Mouse (Mus musculus) myocyte (in vitro differentiated cells): ENCODE data around the gene Prpf31. TPM values are rescaled to one million over a fixed set of nuclear protein-coding genes. Genes with fewer than 3 reads are reported as not detected.

Source experiments
- H3K27me3 ChIP-seq: one replicate; pipeline ENCODE4 v1.6.1; 2011; ENCODE audit not compliant: control insufficient read depth, insufficient read depth, insufficient read length
- H3K36me3 ChIP-seq: one replicate; pipeline ENCODE4 v1.6.1; 2011; ENCODE audit not compliant: control insufficient read depth, insufficient read depth
- H3K4me2 ChIP-seq: one replicate; pipeline ENCODE4 v1.6.1; 2011; ENCODE audit warnings: low read depth, control low read depth
- H3K4me3 ChIP-seq: one replicate; pipeline ENCODE4 v1.5.1; 2011; ENCODE audit warnings: mild to moderate bottlenecking, control low read depth, moderate library complexity
- H3K79me2 ChIP-seq: one replicate; pipeline ENCODE4 v1.6.1; 2011; ENCODE audit not compliant: control insufficient read depth, insufficient read depth
- H3ac ChIP-seq: one replicate; pipeline ENCODE4 v1.6.1; 2011; ENCODE audit not compliant: control insufficient read depth, insufficient read length
- CEBPB ChIP-seq: IDR thresholded peaks from 2 replicates; pipeline ENCODE4 v1.6.1; 2011; ENCODE audit warnings: mild to moderate bottlenecking, moderate library complexity; ENCODE audit not compliant: poor library complexity, insufficient read depth, severe bottlenecking
- E2F4 ChIP-seq: IDR thresholded peaks from one replicate; pipeline ENCODE4 v1.6.1; 2011; ENCODE audit warnings: mild to moderate bottlenecking, control low read depth, moderate library complexity; ENCODE audit not compliant: insufficient read depth
- MAX ChIP-seq: IDR thresholded peaks from one replicate; pipeline ENCODE4 v1.6.1; 2011; ENCODE audit warnings: low read depth, mild to moderate bottlenecking, control low read depth
- MYOD1 ChIP-seq, 3 experiments: IDR thresholded peaks; one replicate each; pipeline ENCODE4 v1.6.1; 2011; ENCODE audit warnings: control low read depth in 2 of 3, low read depth in 2 of 3, mild to moderate bottlenecking in 2 of 3, moderate library complexity in 1 of 3; ENCODE audit not compliant: insufficient read length in 2 of 3, control insufficient read depth in 1 of 3
- MYOG ChIP-seq, 3 experiments: IDR thresholded peaks; one replicate each; pipeline ENCODE4 v1.6.1; 2011; ENCODE audit warnings: control low read depth in 2 of 3, low read depth in 2 of 3, mild to moderate bottlenecking in 2 of 3; ENCODE audit not compliant: insufficient read length in 2 of 3, control insufficient read depth in 1 of 3, insufficient read depth in 1 of 3
- POLR2A ChIP-seq: IDR thresholded peaks from one replicate; pipeline ENCODE4 v1.6.1; 2011; ENCODE audit warnings: low read depth, mild to moderate bottlenecking, control low read depth, moderate library complexity; ENCODE audit not compliant: insufficient read length
- POLR2AphosphoS2 ChIP-seq: IDR thresholded peaks from one replicate; pipeline ENCODE4 v1.6.1; 2011; ENCODE audit warnings: low read depth, control low read depth; ENCODE audit not compliant: insufficient read length
- REST ChIP-seq: IDR thresholded peaks from one replicate; pipeline ENCODE4 v1.6.1; 2011; ENCODE audit warnings: mild to moderate bottlenecking, control low read depth, moderate library complexity; ENCODE audit not compliant: insufficient read depth, insufficient read length
- SRF ChIP-seq: IDR thresholded peaks from one replicate; pipeline ENCODE4 v1.6.1; 2011; ENCODE audit warnings: low read depth; ENCODE audit not compliant: control insufficient read depth, insufficient read length
- TCF12 ChIP-seq: IDR thresholded peaks from one replicate; pipeline ENCODE4 v1.6.1; 2011; ENCODE audit warnings: mild to moderate bottlenecking, control low read depth; ENCODE audit not compliant: poor library complexity, insufficient read depth, severe bottlenecking
- TCF3 ChIP-seq: IDR thresholded peaks from one replicate; pipeline ENCODE4 v1.6.1; 2011; ENCODE audit warnings: low read depth, control low read depth; ENCODE audit not compliant: insufficient read length
- USF1 ChIP-seq: IDR thresholded peaks from one replicate; pipeline ENCODE4 v1.6.1; 2011; ENCODE audit warnings: low read depth, mild to moderate bottlenecking, control low read depth, moderate library complexity
- polyA plus RNA-seq: library from polyadenylated mRNA; unstranded; fragments of >200 nt; fragmentation: generic; extraction: Trizol; gene quantifications from one replicate; pipeline ENCODE4 v1.2.1, GENCODE M21; 2012; ENCODE audit warnings: missing spikeins

The Prpf31 gene
- polyA plus RNA-seq = 54.8 TPM

- peaks cover 8% of the 10 kb centered on the region for H3K36me3 ChIP-seq
- H3K4me3 ChIP-seq = peak within 1 kb of the TSS; percentile 69
- TF ChIP-seq USF1 = no peak
- no peak for TF ChIP-seq TCF12
- TF ChIP-seq POLR2AphosphoS2 = no peak
- TF ChIP-seq E2F4 = peak; percentile 65
- TF ChIP-seq MAX = no peak
- no peak for TF ChIP-seq MYOG (IDR thresholded peaks at IDR 0.05; ENCODE audit: control insufficient read depth in 1 of 3, insufficient read depth in 1 of 3, insufficient read length in 2 of 3, low read depth in 2 of 3)
- no peak for TF ChIP-seq REST
- TF ChIP-seq CEBPB = peak; percentile 46; the same call in 1 of the 2 replicates
- TF ChIP-seq MYOD1 (IDR thresholded peaks at IDR 0.05; ENCODE audit: control insufficient read depth in 1 of 3, insufficient read length in 2 of 3, low read depth in 2 of 3) = no peak
- TF ChIP-seq SRF = peak; percentile 70
- no peak for TF ChIP-seq TCF3
- TF ChIP-seq POLR2A = peak; percentile 25
- H3ac ChIP-seq = peak within 1 kb of the TSS; percentile 82
- peaks cover 35% of the 10 kb centered on the region for H3K79me2 ChIP-seq
- no peaks in the 10 kb centered on the region for H3K27me3 ChIP-seq
- H3K4me2 ChIP-seq = peak within 1 kb of the TSS; percentile 94
Observed at GRCm38 (mm10) chr7:3629543-3630477, at the start of gene Prpf31, which contains the start of gene Tfpt. TSS of gene Prpf31 (plus strand) at chr7:3629985. TSS of gene Tfpt (minus strand) at chr7:3629929.

- H3ac ChIP-seq = no peak overlapping the region
- no peak overlapping the region for H3K4me2 ChIP-seq
- no peaks in the 10 kb centered on the region for H3K79me2 ChIP-seq
- TF ChIP-seq CEBPB (no peak), E2F4 (no peak), TCF3 (no peak), POLR2AphosphoS2 (no peak), POLR2A (no peak), TCF12 (no peak), MYOD1 (IDR thresholded peaks at IDR 0.05; ENCODE audit: control insufficient read depth in 1 of 3, insufficient read length in 2 of 3, low read depth in 2 of 3) (no peak), MYOG (IDR thresholded peaks at IDR 0.05; ENCODE audit: control insufficient read depth in 1 of 3, insufficient read depth in 1 of 3, insufficient read length in 2 of 3, low read depth in 2 of 3) (no peak), MAX (no peak), SRF (no peak), USF1 (no peak), REST (no peak)
- no peaks in the 10 kb centered on the region for H3K36me3 ChIP-seq
- no peak overlapping the region for H3K4me3 ChIP-seq
- H3K27me3 ChIP-seq = no peaks in the 10 kb centered on the region
Observed at GRCm38 (mm10) chr7:3580029-3580428, 49.8 kb upstream of the Prpf31 start.

GRCm38 (mm10) chr7:3585763-3586162 is 44.0 kb upstream of the Prpf31 start:
- H3K4me3 ChIP-seq = no peak overlapping the region
- H3ac ChIP-seq = no peak overlapping the region
- H3K4me2 ChIP-seq = no peak overlapping the region
- TF ChIP-seq MYOD1 (IDR thresholded peaks at IDR 0.05; ENCODE audit: control insufficient read depth in 1 of 3, insufficient read length in 2 of 3, low read depth in 2 of 3) = no peak
- no peak for TF ChIP-seq TCF3
- TF ChIP-seq POLR2AphosphoS2 = no peak
- H3K36me3 ChIP-seq = no peaks in the 10 kb centered on the region
- no peaks in the 10 kb centered on the region for H3K27me3 ChIP-seq
- H3K79me2 ChIP-seq = no peaks in the 10 kb centered on the region

GRCm38 (mm10) chr7:3586255-3586654 is 43.5 kb upstream of the Prpf31 start:
- H3ac ChIP-seq = no peak overlapping the region

More at GRCm38 (mm10) chr7:3586255-3586654, 43.5 kb upstream of the Prpf31 start:
- Histone ChIP-seq H3K4me2 (no peak overlapping the region), H3K79me2 (no peaks in the 10 kb centered on the region), H3K36me3 (no peaks in the 10 kb centered on the region), H3K27me3 (no peaks in the 10 kb centered on the region), H3K4me3 (no peak overlapping the region)
- TF ChIP-seq TCF12 = no peak
- no peak for TF ChIP-seq TCF3
- TF ChIP-seq MYOG (IDR thresholded peaks at IDR 0.05; ENCODE audit: control insufficient read depth in 1 of 3, insufficient read depth in 1 of 3, insufficient read length in 2 of 3, low read depth in 2 of 3) = no peak
- no peak for TF ChIP-seq CEBPB
- no peak for TF ChIP-seq E2F4
- TF ChIP-seq SRF = no peak
- TF ChIP-seq REST = no peak
- TF ChIP-seq POLR2A = no peak
- no peak for TF ChIP-seq USF1
- no peak for TF ChIP-seq MAX
- TF ChIP-seq POLR2AphosphoS2 = no peak
- no peak for TF ChIP-seq MYOD1 (IDR thresholded peaks at IDR 0.05; ENCODE audit: control insufficient read depth in 1 of 3, insufficient read length in 2 of 3, low read depth in 2 of 3)
